Mouse (Mus musculus) MEL-GATA-1-ER (cell line): ENCODE results near the gene Fam169a.
A peak's percentile ranks its signal among the peaks of the same experiment; 100 is the strongest.
"Not testable (repeated sequence)": the region's sequence is repeated elsewhere in the genome, so short reads cannot be mapped to it uniquely, and the experiment has no call there.

ENCODE experiments used
- DNase-seq: peaks from one replicate; pipeline ENCODE4 v3.0.0-alpha.2; 2012; ENCODE audit warnings: low read depth; ENCODE audit errors: extremely low read depth

The Fam169a gene

GRCm38 (mm10) chr13:97066649-97067550 is at the start of gene Fam169a:
Gene Fam169a (plus strand): TSS chr13:97067286.
- DNase-seq = peak; percentile 79

DNA sequence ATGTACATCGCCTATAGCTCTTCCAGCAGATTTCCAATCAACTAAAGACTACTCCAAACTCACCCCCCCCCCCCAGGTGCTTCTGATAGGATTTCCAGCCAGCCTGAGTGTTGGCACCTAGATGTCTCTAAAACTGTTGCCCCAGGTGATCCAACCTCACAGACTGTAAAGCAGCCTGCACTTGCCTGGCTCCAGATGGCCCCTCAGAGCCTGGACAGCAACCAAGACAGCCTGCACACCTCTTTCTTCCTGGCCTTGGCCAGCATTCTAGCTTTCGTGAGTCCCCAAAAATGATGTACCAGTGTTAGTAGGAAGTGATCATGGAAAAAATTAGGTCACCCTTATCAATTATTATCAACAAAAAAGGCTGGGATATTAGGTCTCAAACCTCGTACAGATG is 49.4 kb upstream of the Fam169a start:
- DNase-seq = no peak

GRCm38 (mm10) chr13:97020122-97020521 is 47.0 kb upstream of the Fam169a start:
- DNase-seq = no peak

DNA sequence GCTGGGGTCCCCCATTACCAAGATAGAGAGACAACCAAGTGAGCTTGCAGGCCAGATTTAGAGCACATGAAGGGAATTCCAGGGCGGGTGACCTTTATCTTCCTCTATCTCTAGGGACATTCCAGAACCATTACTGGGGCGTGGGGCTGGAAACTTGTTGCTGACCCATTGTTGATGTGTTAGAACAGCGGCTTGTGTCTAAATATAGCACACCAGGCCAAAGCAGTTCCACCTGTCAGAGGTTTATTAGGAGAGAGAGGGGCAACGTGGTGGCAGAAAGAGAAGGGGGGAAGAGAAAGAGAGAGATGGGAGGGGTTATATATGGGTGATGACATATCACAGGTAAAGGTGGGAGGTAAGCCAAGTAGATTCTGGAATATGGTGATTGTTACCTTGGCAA is 45.2 kb upstream of the Fam169a start:
- DNase-seq = no peak

DNA sequence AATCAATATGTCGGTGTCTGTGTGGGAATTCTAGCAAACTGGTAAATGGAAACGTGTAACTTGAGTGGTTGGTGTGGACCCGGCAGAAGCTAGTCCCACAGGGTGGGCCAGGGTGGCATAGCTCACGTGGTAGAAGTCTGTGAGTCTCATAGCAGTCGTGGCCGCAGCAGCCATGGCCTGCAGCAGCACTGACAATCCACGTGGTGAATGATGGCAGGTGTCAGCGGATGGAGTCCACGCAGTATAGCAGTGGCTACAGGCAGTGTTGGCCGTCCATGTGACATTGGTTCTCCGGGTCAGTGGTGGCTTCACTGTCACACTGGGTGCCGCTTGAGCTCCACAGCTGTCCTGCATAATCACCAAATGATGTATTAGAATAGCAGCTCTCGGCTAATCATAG is 37.0 kb upstream of the Fam169a start:
- DNase-seq = no peak

GRCm38 (mm10) chr13:97034262-97034661 is 32.8 kb upstream of the Fam169a start, which contains the start of gene 1700029F12Rik:
Gene 1700029F12Rik (minus strand): TSS chr13:97034362.
- no peak for DNase-seq

GRCm38 (mm10) chr13:97051158-97051557 is 15.9 kb upstream of the Fam169a start:
- DNase-seq = no peak

- peak; percentile 27 for DNase-seq
Observed at GRCm38 (mm10) chr13:97052667-97053066, 14.4 kb upstream of the Fam169a start.

DNA sequence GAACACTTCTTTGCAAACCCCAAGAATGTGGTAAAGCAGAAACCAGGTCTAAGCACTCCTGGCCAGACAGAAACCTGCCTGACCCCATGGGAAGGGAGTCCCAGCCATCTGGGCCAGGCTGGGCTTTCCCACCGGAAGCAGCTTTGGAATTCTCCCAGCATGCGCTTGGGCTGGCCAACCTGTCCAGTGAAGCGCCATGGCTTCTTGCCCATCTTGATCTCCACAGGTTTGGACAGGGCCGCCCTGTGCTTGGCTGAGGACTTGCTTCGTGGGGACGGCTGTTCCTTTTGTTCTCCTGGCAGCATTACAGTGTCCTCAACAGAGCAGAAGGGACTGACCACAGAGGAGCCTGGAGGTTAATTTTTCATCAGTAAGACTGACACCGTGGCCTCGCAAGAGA is 13.2 kb upstream of the Fam169a start:
- no peak for DNase-seq

GRCm38 (mm10) chr13:97057817-97058216 is 9.3 kb upstream of the Fam169a start:
- no peak for DNase-seq

- DNase-seq = no peak
Observed at GRCm38 (mm10) chr13:97059746-97060145, 7.3 kb upstream of the Fam169a start.

- no peak for DNase-seq
Observed at GRCm38 (mm10) chr13:97060331-97060730, 6.8 kb upstream of the Fam169a start.

- DNase-seq = no peak
Observed at GRCm38 (mm10) chr13:97062151-97062550, 4.9 kb upstream of the Fam169a start.

- DNase-seq = no peak
Observed at GRCm38 (mm10) chr13:97063431-97063830, 3.7 kb upstream of the Fam169a start.

DNA sequence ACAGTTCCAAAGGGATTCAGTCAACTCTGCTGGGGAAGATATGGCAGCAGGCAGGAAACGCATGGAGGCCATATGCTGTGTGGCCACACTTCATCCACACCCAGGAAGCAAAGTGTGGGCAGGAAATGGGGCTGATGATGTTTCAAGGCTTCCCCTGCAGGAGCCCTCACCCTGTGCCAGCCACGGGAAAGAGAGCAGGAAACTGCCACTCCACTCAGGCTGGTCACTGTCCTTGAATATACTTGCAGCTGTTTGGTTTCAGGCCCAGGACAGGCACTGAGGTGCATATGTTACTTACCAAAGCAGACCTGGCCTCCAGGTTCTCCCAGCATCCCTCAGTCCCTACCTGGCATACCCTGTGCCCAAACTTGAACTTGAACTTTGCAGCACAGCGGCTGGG is 2.7 kb upstream of the Fam169a start:
- no peak for DNase-seq

DNA sequence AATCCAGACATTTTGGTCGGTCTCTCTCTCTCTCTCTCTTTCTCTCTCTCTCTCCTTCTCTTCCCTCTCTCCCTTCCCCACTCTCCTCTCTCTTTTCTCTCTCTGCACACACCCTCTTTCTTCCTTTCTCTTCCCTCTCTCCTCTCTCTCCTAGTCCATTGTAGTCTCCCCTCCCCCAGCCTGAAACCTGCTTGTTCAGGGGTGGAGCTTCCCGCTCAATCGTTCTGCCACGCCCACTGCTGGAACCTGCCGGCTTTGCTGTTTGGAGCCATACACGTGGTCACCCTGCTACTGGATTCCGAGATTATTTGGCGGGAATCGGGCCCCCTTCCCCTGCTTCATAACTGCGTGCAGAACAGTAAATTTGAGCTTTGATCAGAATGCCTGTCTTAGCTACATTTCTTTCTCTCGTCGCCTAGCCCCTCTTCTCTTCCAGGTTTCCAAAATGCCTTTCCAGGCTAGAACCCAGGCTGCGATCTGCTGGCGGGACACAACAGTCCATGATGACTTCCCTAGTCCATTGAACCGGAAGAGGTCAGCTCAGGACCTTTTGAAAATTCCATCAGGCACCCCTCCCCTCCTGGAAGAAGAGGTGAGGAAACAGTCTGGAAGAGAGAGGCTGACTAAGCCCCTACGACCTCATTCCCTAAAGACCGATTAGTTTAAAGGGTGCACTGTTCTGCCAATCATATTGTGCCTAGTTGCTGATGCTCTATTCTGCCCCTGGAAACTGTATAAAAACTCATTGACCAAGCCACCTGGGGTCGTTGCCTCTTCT is 2.1 kb upstream of the Fam169a start:
- DNase-seq = not testable (repeated sequence)

- DNase-seq = no peak
Observed at GRCm38 (mm10) chr13:97067691-97068090, 605 bp downstream of the Fam169a start.

- DNase-seq = no peak
Observed at GRCm38 (mm10) chr13:97068151-97068550, 1.1 kb downstream of the Fam169a start.

DNA sequence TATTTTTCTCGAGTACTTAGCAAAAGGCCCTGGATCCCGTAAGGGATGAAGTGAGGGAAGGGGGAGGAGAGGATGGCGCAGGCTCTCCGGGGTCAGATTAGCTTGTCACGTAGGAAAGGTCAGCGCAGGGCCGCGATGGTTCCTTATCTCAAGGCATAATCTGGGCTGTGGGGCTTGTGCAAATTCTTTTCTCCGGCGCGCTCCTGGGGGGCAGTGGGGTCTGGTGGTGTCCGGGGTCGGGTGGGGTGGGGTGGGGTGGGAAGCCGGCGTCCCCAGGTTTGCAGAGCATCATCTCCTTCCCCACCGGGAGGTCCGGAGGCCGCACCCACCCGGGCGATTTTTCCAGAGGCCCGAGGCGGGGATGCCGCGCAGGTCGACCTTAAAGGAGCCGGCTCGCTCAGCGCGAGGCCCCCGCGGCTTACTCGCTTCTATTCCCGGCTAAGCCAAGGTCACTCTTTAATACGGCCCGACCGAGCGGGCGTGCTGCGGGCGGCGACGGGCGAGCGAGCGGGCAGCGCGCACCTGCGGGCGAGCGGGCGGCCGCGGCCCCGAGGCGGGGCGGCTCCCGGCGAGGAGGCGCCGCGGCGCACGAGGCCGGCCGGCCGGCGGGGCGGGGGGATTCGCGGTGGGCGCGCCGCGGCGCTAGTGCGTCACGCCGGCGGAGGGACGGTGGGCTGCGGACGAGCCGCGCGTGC is 4.0 kb downstream of the Fam169a start:
- no peak for DNase-seq

DNA sequence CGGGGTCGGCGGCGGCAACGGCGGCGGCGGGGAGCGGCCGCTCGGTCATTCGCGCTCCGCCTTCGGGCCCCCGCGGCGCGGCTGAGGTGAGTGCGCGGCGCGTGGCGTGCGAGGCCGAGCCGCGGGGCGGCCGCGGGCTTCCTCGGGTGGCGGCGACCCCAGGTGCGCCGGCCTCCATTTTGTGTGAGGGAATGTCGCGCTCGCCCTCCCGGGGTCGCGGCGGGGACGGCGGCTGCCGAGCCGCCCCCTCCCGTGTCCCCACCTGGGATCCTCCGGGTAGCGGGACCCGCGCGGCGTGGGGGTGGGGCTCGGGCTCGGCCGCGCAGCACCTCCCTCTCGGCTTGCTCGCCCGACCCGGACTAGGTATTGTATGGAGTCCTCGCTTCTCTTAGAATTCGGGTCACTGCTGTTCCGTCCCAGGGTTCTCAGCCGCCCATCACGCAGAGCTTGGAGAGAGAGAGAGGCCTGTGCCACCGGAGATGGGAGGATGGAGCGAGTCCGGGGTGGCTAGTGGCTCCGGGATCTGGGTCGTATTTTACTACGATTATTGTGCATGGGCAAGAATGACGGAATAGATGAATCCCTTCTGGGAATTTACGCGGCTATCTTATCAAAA is 4.6 kb downstream of the Fam169a start:
- DNase-seq = no peak

DNA sequence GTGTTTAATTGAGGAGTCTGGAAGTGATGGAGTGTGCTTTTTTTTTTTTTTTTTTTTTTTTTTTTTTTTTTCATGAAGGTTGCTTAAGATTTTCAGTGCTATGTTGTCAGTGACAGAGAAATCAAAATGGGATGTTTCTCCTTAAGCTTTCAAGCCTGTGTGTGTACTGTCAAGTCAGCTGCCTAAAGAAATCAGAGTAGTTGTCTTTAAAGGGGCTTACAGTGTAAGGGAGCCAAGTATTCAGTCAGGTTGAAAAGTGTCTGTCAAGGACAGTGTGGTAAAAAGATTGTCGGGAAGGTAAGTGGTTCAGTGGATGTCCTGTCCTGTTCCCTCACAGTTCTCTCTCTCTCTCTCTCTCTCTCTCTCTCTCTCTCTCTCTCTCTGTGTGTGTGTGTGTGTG is 6.4 kb downstream of the Fam169a start:
- no peak for DNase-seq
